Mouse (Mus musculus) midbrain, embryonic 11.5 days (tissue): ENCODE data around the gene Foxj2. TPM values are rescaled to one million over a fixed set of nuclear protein-coding genes. Genes with fewer than 3 reads are reported as not detected.
A peak's percentile ranks its signal among the peaks of the same experiment; 100 is the strongest.

Experiments
- ATAC-seq: fragments of 200-750 bp; cut with Nextera tagmentation; 2 replicates; pipeline ENCODE4 v1.8.0; 2017; ENCODE audit warnings: moderate TSS enrichment, moderate library complexity; ENCODE audit not compliant: low FRiP score
- DNase-seq: peaks from one replicate; pipeline ENCODE4 v3.0.0; 2015; ENCODE audit warnings: low spot score; ENCODE audit errors: missing footprints
- H3K27ac ChIP-seq: fragments of 300-500 bp; sonication (generic); 2 replicates; pipeline ENCODE4 v1.5.1; 2014; ENCODE audit warnings: low read depth, low read length
- H3K27me3 ChIP-seq: fragments of 300-500 bp; sonication (generic); 2 replicates; pipeline ENCODE4 v1.6.1; 2014; ENCODE audit warnings: mild to moderate bottlenecking, low read length, moderate library complexity, mixed read lengths; ENCODE audit not compliant: control insufficient read depth, insufficient read depth
- H3K36me3 ChIP-seq: fragments of 300-500 bp; sonication (generic); 2 replicates; pipeline ENCODE4 v1.6.1; 2014; ENCODE audit warnings: mild to moderate bottlenecking, low read length, moderate library complexity, mixed read lengths; ENCODE audit not compliant: control insufficient read depth, insufficient read depth
- H3K4me1 ChIP-seq: fragments of 300-500 bp; sonication (generic); 2 replicates; pipeline ENCODE4 v1.6.1; 2014; ENCODE audit warnings: low read length; ENCODE audit not compliant: control insufficient read depth, insufficient read depth
- H3K4me2 ChIP-seq: fragments of 300-500 bp; sonication (generic); 2 replicates; pipeline ENCODE4 v1.6.1; 2014; ENCODE audit warnings: mild to moderate bottlenecking, moderate library complexity
- H3K4me3 ChIP-seq: fragments of 300-500 bp; sonication (generic); 2 replicates; pipeline ENCODE4 v1.5.1; 2014; ENCODE audit warnings: low read depth, low read length
- H3K9ac ChIP-seq: fragments of 300-500 bp; sonication (generic); 2 replicates; pipeline ENCODE4 v1.6.1; 2014; ENCODE audit warnings: low read length
- H3K9me3 ChIP-seq: fragments of 300-500 bp; sonication (generic); 2 replicates; pipeline ENCODE4 v1.6.1; 2016; ENCODE audit warnings: low read length; ENCODE audit not compliant: control insufficient read depth
- WGBS: fragments of 180-500 bp; shearing (Covaris S2); extraction: QIAGEN DNeasy Blood & Tissue Kit; methylation state at CpG from one replicate; pipeline ENCODE4 v1.1.7; 2014; 5-methylcytosine and 5-hydroxymethylcytosine counted together
- polyA plus RNA-seq: library from polyadenylated mRNA; unstranded; fragments of >200 nt; fragmentation: Nextera tagmentation; extraction: Ambion mirVana; gene quantifications from 2 replicates; pipeline ENCODE4 v1.2.1, GENCODE M21; 2014

The Foxj2 gene
- polyA plus RNA-seq, result 3.0 and 3.6 TPM in 2 replicates

GRCm38 (mm10) chr6:122819306-122820070, at the start of gene Foxj2:
Gene Foxj2, plus strand, starts transcription at chr6:122819914.
- peaks cover 10% of the 10 kb centered on the region for H3K4me1 ChIP-seq
- H3K9ac ChIP-seq, result peak within 1 kb of the TSS; percentile 89
- ATAC-seq (peak; percentile 89), DNase-seq (peak; percentile 96)
- H3K36me3 ChIP-seq, result no peaks in the 10 kb centered on the region
- peak within 1 kb of the TSS; percentile 81 for H3K4me3 ChIP-seq
- no peak within 1 kb of the TSS for H3K27ac ChIP-seq
- peak within 1 kb of the TSS; percentile 94 for H3K4me2 ChIP-seq
- H3K9me3 ChIP-seq, result no peaks in the 10 kb centered on the region
- H3K27me3 ChIP-seq, result no peaks in the 10 kb centered on the region
- WGBS, result 2% methylated on average over 53 of the region's 61 CpGs

DNA sequence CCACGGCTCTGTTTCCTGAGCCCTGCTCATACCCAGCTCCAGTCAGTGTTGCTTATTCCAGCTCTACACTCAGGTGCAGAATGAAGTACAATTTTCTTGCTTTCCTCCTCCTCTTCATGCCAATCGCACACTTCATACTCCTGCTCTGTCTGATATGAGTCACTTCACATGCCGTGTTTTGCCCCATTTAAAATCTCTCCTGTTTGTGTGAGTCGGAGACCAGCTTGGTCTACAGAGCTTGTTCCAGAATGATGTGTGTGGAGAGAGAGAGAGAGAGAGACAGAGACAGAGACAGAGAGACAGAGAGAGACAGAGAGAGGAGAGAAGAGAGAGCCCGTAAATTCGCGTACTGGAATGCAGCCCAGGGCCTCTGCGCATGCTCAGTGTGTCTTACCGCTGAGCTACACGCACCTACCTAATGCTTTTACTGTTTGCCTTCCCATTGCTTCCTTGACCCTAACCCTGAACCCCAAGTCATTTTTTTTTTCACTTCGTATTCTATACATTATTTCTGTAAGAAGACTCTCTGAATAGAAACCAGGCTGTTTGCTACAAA, 48.9 kb upstream of the Foxj2 start:
- peaks cover 8% of the 10 kb centered on the region; the same call in 1 of the 2 replicates for H3K4me1 ChIP-seq
- no peak overlapping the region for H3K27ac ChIP-seq
- H3K36me3 ChIP-seq, result no peaks in the 10 kb centered on the region
- H3K4me3 ChIP-seq, result no peak overlapping the region
- DNase-seq, result no peak
- no peak overlapping the region for H3K4me2 ChIP-seq
- no peak overlapping the region for H3K9ac ChIP-seq
- ATAC-seq, result no peak
- WGBS, result 91% methylated on average over 11 of the region's 11 CpGs
- no peaks in the 10 kb centered on the region for H3K27me3 ChIP-seq
- H3K9me3 ChIP-seq, result no peaks in the 10 kb centered on the region

DNA sequence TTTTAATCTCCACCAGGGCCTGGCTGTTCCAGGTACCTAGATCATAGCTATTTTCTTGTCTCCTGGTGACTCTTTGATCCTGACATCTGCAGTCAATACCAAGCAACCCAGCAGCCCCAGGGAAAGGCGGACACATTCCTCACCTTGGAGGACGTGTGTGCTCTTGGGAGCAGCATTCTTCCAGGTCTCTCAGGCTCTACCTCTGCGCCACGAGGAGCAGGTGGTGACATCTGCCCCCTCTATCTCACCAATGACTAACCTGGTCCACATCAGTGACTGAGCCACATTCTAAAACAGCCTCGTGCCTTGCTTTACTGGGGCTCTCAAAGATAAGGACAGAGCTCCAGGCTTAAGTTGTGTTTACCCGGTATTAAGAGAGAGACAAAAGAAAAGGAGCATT, 47.0 kb upstream of the Foxj2 start:
- Histone ChIP-seq H3K36me3 (no peaks in the 10 kb centered on the region), H3K4me3 (no peak overlapping the region), H3K27ac (no peak overlapping the region), H3K4me2 (no peak overlapping the region), H3K9me3 (no peaks in the 10 kb centered on the region), H3K9ac (no peak overlapping the region), H3K4me1 (peaks cover 5% of the 10 kb centered on the region; the same call in 1 of the 2 replicates), H3K27me3 (no peaks in the 10 kb centered on the region)
- no peak for ATAC-seq
- 57% methylated on average over 6 of the region's 6 CpGs for WGBS
- DNase-seq, result no peak

- ATAC-seq, result no peak
- Histone ChIP-seq H3K4me3 (no peak overlapping the region), H3K4me2 (no peak overlapping the region), H3K9ac (no peak overlapping the region), H3K9me3 (no peaks in the 10 kb centered on the region), H3K27me3 (no peaks in the 10 kb centered on the region), H3K27ac (no peak overlapping the region), H3K4me1 (peaks cover 5% of the 10 kb centered on the region; the same call in 1 of the 2 replicates), H3K36me3 (no peaks in the 10 kb centered on the region)
- no peak for DNase-seq
- 90% methylated on average over 1 of the region's 1 CpGs for WGBS
Measured at GRCm38 (mm10) chr6:122774345-122774744, 45.4 kb upstream of the Foxj2 start.

DNA sequence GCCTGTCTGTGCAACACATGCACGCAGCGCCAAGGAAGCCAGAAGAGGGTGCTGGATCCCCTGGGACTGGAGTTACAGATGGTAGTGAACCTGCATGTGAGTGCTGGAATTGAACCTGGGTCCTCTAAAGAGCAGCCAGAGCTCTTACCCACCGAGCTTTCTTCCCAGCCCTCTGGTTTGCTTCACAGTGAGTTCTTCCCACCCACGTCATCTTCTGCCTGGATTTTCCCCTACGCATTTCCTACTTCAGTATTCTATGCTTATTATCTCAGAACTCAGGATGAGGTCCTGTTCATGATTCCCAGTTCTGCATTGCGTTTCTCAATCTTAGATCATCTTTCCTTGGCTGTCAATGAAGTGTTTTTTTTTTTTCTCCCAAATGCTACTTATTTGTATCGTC, 43.7 kb upstream of the Foxj2 start:
- H3K4me2 ChIP-seq, result no peak overlapping the region
- H3K27me3 ChIP-seq, result no peaks in the 10 kb centered on the region
- H3K9me3 ChIP-seq, result no peaks in the 10 kb centered on the region
- H3K4me3 ChIP-seq, result no peak overlapping the region
- H3K27ac ChIP-seq, result no peak overlapping the region
- no peaks in the 10 kb centered on the region for H3K36me3 ChIP-seq
- no peaks in the 10 kb centered on the region for H3K4me1 ChIP-seq
- DNase-seq (no peak), ATAC-seq (no peak)
- H3K9ac ChIP-seq, result no peak overlapping the region
- WGBS, result 82% methylated on average over 7 of the region's 7 CpGs

GRCm38 (mm10) chr6:122779916-122780315, 39.8 kb upstream of the Foxj2 start:
- Histone ChIP-seq H3K4me1 (no peaks in the 10 kb centered on the region), H3K27ac (no peak overlapping the region), H3K4me3 (no peak overlapping the region), H3K9me3 (no peaks in the 10 kb centered on the region), H3K36me3 (no peaks in the 10 kb centered on the region), H3K27me3 (no peaks in the 10 kb centered on the region), H3K9ac (no peak overlapping the region), H3K4me2 (no peak overlapping the region)
- ATAC-seq, result no peak
- 42% methylated on average over 1 of the region's 1 CpGs for WGBS
- DNase-seq, result no peak

DNA sequence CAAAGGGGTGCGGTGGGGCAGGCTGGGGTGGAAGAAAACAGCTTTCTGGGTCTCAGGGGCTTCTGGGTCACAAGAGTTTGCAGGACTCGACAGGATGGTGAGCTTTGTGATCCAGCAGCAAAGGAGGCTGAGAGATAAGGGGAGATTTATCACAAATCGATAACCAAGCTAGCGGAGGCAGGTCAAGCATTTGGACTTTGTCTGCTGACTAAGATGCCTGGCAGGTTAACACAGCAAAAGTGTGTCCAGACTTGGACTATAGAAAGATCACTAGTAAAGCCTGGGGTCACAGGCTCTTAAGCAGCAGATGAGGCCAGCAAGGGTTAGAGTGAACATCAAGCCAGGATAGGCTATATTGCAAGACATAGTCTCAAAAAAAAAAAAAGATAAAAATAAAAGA, 38.5 kb upstream of the Foxj2 start:
- no peak overlapping the region for H3K9ac ChIP-seq
- no peaks in the 10 kb centered on the region for H3K9me3 ChIP-seq
- 79% methylated on average over 4 of the region's 4 CpGs for WGBS
- ATAC-seq (no peak), DNase-seq (no peak)
- no peak overlapping the region for H3K4me3 ChIP-seq
- no peaks in the 10 kb centered on the region for H3K4me1 ChIP-seq
- H3K4me2 ChIP-seq, result no peak overlapping the region
- no peaks in the 10 kb centered on the region for H3K36me3 ChIP-seq
- no peaks in the 10 kb centered on the region for H3K27me3 ChIP-seq
- no peak overlapping the region for H3K27ac ChIP-seq

DNA sequence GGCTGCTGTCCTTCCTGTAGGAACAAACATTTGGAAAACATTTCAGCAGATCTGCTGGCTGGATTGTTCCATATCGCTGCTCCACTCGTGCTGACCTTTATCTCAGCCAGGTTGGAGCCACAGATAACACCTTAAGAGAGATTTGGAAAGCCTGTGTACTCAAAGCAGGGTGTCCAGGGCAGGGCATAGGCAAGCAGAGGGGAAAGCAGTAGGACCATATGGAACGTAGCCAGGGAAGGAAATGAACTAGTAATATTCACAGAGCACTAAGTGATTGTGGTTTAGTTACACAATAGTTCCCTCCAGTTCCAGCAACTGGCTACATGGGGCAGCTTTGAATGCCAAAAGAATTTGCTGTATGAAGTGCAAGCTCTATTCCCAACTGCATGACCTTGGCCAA, 37.5 kb upstream of the Foxj2 start:
- Histone ChIP-seq H3K36me3 (no peaks in the 10 kb centered on the region), H3K4me2 (no peak overlapping the region), H3K9me3 (no peaks in the 10 kb centered on the region), H3K27ac (no peak overlapping the region), H3K4me3 (no peak overlapping the region), H3K27me3 (no peaks in the 10 kb centered on the region), H3K9ac (no peak overlapping the region), H3K4me1 (no peaks in the 10 kb centered on the region)
- DNase-seq (no peak), ATAC-seq (no peak)
- WGBS, result 87% methylated on average over 3 of the region's 3 CpGs

- DNase-seq (no peak), ATAC-seq (no peak)
- Histone ChIP-seq H3K4me3 (no peak overlapping the region), H3K27me3 (no peaks in the 10 kb centered on the region), H3K9me3 (no peaks in the 10 kb centered on the region), H3K4me2 (no peak overlapping the region), H3K9ac (no peak overlapping the region), H3K4me1 (no peaks in the 10 kb centered on the region), H3K36me3 (no peaks in the 10 kb centered on the region), H3K27ac (no peak overlapping the region)
- WGBS, result 99% methylated on average over 3 of the region's 3 CpGs
Measured at GRCm38 (mm10) chr6:122784866-122785265, 34.8 kb upstream of the Foxj2 start.
